Mouse (Mus musculus) spleen, postnatal 14 days (tissue): ENCODE results near the gene Eif4e.

ENCODE experiments used
- DNase-seq, 2 experiments: peaks; one replicate each; pipeline ENCODE4 v3.0.0; 2021 to 2022; ENCODE audit warnings: low spot score in 2 of 2

Eif4e gene

DNA sequence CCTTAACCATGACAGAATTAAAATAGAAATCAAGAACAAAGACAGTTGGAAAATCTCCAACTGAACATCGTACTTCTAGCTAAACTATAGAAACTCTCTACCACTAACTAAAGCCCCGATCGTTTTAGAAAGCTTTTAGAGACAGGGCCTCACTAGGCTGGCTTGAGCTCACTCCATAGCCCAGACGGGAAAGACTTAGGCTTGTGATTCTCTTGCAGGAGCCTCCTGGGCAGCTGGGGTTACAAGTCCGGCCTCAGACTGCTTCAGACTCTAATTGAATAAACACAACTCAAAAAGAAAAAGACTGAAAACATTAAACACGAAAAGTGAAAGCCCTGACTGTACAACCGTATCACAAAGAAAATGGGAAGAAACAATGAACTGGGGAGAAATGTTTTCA, 60.2 kb downstream of the Eif4e start:
- no peak for DNase-seq

DNA sequence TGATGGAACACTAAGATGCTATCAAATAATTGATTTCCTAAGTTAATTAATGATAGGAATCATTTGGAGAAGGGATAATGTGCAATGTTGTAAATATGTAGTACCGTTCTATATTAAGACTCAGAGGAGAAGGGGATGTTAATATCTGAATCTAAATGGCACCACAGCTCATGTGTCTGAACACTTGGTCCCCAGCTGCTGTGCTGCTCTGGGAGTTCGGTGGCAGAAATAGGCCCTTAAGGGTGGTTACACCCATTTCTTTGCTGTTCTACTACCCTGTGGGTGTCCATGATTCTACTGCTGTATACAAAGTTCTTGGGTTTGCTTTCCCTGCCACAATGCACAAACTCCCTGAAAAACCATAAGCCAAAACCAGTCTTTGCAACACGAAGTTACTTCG, 61.2 kb downstream of the Eif4e start:
- no peak for DNase-seq

GRCm38 (mm10) chr3:138588001-138588400, 62.0 kb downstream of the Eif4e start:
- DNase-seq: no peak

GRCm38 (mm10) chr3:138591002-138591401, 65.0 kb downstream of the Eif4e start:
- no peak for DNase-seq

DNA sequence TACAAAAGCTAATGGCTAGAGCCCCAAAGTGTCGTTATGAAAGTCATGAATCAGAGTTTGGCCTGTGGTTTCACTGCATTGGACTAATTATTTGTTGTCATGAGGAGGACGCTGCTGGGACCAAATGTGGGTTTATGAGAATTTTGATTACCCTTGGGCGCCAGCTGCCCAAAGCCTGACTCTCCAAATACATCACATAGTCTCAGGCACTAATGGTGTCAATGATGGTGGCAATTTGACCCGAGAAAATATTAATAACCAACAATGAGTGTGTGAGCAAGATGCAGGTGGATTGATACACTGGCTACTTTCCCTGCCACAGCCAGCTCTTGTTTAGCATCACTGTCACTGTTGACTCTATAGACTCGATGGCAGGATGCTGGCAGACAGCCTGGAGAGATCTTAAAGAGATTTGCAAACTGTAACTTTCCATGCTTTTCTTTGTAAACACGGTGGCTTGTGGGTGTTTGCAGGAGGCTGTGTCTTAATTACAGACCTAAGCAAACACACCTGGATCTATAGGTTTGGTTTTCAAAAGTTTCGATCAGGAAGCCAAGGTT, 65.9 kb downstream of the Eif4e start:
- DNase-seq: no peak

DNA sequence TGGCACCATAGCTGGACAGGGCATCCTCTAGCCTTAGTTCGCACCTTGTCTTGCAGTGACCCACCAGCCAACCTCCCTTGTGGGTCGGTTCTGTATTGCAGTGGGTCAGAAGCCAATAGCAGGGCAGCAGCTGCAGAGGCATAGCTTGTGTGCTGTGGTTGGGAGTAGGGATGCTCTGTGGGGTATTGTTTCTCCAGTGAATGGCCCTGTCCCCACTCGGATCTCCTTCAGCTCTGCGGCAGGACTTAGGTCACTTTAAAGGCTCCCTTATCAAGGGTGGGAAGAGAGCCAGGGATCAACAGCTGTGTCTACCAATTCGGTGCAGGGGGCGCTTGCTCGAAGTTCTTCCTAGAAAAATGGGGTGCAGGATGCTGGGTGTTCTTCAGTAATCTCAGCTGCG, 67.2 kb downstream of the Eif4e start:
- no peak for DNase-seq

GRCm38 (mm10) chr3:138593911-138594310, 67.9 kb downstream of the Eif4e start:
- no peak for DNase-seq

GRCm38 (mm10) chr3:138601076-138601475, 75.1 kb downstream of the Eif4e start:
- DNase-seq: no peak

GRCm38 (mm10) chr3:138605132-138605531, 79.2 kb downstream of the Eif4e start:
- no peak for DNase-seq

DNA sequence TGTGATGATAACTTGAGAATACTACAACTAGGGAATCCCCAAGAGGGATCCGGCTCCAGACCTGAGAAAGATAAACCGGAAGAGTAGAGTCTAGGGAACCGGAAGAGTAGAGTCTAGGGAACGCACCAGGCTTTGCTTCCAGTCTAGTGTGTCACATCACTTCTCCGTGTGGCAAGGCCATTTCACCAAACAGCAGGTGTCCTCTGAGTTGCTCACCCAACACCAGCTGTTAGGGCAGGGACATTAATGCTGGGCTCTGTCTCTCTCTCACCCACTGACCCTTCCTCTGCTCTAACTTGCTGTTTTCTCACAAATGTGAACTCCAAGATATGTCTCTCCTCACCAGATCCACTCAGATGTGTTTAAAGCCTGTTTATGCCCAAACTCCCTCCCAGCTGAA, 82.7 kb downstream of the Eif4e start:
- DNase-seq: no peak
